Mouse (Mus musculus) G1E (cell line): ENCODE measurements at regions not wholly inside any gene's neighbourhood (a gene's known extent, or its start where the extent isn't known, plus 50 kb on each side); places are given as distances from the start of the nearest gene placed in this dataset.
"Not testable (repeated sequence)": the region's sequence is repeated elsewhere in the genome, so short reads cannot be mapped to it uniquely, and the experiment has no call there.

Experiments
- CTCF ChIP-seq: IDR thresholded peaks from 2 replicates; pipeline ENCODE4 v1.5.1; 2012; ENCODE audit warnings: low read depth, low read length, inconsistent platforms, mixed read lengths
- GATA2 ChIP-seq: IDR thresholded peaks from 2 replicates; pipeline ENCODE4 v1.6.1; 2012; ENCODE audit warnings: low read depth, low read length, inconsistent platforms, borderline replicate concordance
- POLR2AphosphoS5 ChIP-seq: IDR thresholded peaks from 2 replicates; pipeline ENCODE4 v1.6.1; 2012; ENCODE audit warnings: low read depth, low read length, inconsistent platforms; ENCODE audit not compliant: insufficient replicate concordance
- TAL1 ChIP-seq: conservative IDR thresholded peaks from 2 replicates; pipeline ENCODE4 v1.6.1; 2012; ENCODE audit warnings: low read depth, low read length, inconsistent platforms, mixed read lengths

DNA sequence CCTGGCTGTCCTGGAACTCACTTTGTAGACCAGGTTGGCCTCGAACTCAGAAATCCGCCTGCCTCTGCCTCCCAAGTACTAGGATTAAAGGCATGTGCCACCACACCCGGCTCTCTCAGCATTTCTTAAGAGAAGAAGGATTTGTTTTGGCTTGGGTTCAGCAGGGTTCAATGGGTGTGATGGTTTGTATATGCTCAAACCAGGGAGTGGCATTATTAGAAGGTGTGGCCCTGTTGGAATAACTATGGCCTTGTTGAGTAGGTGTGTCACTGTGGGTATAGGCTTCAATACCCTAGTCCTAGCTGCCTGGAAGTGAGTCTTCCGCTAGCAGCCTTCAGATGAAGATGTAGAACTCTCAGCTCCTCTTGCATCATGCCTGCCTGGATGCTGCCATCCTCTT lies 91.3 kb upstream of the Tspan5 start:
- TF ChIP-seq CTCF, TAL1, POLR2AphosphoS5, GATA2: not testable (repeated sequence)
